Mouse (Mus musculus): ENCODE measurements around the gene Auts2. TPM values are rescaled to one million over a fixed set of nuclear protein-coding genes. Genes with fewer than 3 reads are reported as not detected.

Gene Auts2
- polyA plus RNA-seq, 1 experiment from 2014 or later = 0.03 TPM

DNA sequence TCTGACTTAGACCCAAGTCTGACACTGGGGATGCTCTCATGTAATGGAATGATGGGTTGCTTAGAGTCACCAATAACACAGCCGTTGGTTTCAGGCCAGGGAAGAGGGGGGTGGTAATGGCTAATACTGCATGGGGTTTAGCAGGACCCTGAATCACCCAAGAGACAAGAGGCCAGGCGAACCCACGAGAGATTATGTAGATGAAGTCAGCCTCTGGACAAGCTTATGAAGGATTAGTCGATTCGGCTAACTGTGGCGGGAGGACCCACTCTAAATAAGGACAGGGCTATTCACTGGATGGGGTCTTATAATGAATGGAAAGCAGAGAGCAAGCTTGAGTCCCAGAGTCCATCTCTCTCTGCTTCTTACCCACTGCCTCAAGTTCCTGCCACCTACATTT is 1084.4 kb downstream of the Auts2 start:
- no peak overlapping the region for H3K4me3 ChIP-seq (ENCODE audit: inconsistent target)
- 91% methylated on average over 6 of the region's 6 CpGs for WGBS (ENCODE audit: missing documents)
- no peaks in the 10 kb centered on the region for H3K79me2 ChIP-seq (ENCODE audit: inconsistent target)
- H3K36me3 ChIP-seq (ENCODE audit: inconsistent target) = no peaks in the 10 kb centered on the region
- H3K27ac ChIP-seq = no peak overlapping the region

- H3K79me2 ChIP-seq (ENCODE audit: inconsistent target) = no peaks in the 10 kb centered on the region
- no peak overlapping the region for H3K27ac ChIP-seq
- no peaks in the 10 kb centered on the region for H3K36me3 ChIP-seq (ENCODE audit: inconsistent target)
- WGBS (ENCODE audit: missing documents) = 89% methylated on average over 7 of the region's 7 CpGs
- H3K4me3 ChIP-seq (ENCODE audit: inconsistent target) = no peak overlapping the region
These were observed 1085.1 kb downstream of the Auts2 start for GRCm38 (mm10) chr5:131457999-131458398.

DNA sequence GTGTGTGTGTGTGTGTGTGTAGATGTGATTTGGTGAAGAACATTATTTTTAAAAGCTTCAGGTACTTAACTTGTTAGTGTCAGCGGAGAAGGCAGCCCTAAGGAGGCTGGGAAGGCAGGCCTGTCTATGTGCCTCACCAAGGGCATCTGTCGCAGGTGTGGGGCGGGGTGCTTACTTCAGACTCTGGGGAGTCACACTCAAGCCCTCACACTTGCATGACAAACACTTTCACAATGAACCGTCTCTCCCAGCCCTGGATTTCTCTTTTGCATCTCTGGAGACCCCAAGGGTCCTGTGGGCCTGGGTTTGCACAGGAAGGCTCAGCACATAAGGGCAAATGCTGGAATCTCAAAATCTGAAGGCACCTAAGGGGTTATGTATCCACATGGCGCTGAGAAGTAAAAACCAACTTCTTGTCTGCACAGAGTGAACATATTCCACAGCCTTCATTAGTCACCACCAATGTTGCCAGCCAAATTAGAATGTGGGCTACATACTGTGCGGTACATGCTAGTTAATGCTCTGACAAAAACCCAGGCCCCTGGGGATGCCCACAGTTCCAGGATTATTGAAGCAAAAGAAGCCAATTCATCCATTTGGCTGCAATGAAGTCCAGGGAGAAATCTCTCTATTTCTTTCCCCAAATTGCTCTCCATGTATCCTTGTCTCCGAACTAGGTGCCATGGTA is 1093.8 kb downstream of the Auts2 start:
- no peak overlapping the region for H3K27ac ChIP-seq
- no peaks in the 10 kb centered on the region for H3K79me2 ChIP-seq (ENCODE audit: inconsistent target)
- no peak overlapping the region for H3K4me3 ChIP-seq (ENCODE audit: inconsistent target)
- no peaks in the 10 kb centered on the region for H3K36me3 ChIP-seq (ENCODE audit: inconsistent target)
- WGBS (ENCODE audit: missing documents) = 91% methylated on average over 6 of the region's 7 CpGs

GRCm38 (mm10) chr5:131435239-131435876 is 1107.8 kb downstream of the Auts2 start:
- Histone ChIP-seq H3K79me2 (ENCODE audit: inconsistent target) (no peaks in the 10 kb centered on the region), H3K4me3 (ENCODE audit: inconsistent target) (no peak overlapping the region), H3K27ac (no peak overlapping the region), H3K36me3 (ENCODE audit: inconsistent target) (no peaks in the 10 kb centered on the region)
- WGBS (ENCODE audit: missing documents) = 89% methylated on average over 10 of the region's 10 CpGs

DNA sequence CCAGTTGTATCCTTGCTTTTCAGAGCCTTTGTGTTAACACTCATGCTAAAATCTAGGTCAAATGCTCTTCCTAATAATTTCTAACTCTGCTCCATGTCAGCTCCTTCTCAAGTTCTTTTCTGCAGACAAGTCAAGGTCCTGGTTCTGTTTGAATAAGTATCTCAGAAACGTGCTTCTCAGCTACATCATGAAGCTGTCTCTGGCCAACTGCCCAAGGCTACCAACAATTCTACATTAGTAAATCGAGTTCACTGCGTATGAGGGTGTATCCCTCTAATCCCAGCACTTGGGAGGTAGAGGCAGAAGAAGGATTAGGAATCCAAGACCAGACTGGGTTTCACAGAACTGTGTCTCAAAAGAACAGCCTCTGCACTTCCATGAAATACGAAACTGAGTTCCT is 1109.9 kb downstream of the Auts2 start:
- no peaks in the 10 kb centered on the region for H3K36me3 ChIP-seq (ENCODE audit: inconsistent target)
- H3K79me2 ChIP-seq (ENCODE audit: inconsistent target) = no peaks in the 10 kb centered on the region
- H3K4me3 ChIP-seq (ENCODE audit: inconsistent target) = no peak overlapping the region
- 87% methylated on average over 4 of the region's 4 CpGs for WGBS (ENCODE audit: missing documents)
- H3K27ac ChIP-seq = no peak overlapping the region

DNA sequence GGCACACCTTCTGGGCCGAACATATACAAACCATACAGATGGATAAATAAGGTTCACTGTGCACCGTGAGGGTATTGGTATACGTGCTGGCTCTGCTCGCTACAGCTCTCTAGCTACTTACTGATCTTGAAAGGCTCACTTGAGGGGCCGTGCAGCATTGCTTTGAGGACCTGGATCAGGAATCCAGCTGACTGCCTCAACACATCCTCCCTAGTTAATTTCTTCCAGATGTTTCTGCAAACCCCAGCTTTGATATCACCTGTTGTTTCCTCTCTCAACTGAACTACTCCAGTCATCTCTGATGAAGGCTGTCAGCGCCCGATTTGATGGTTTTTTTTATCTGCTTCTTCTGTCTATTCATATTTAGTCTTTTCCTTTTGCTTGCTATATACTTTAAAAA is 1111.2 kb downstream of the Auts2 start:
- 96% methylated on average over 7 of the region's 7 CpGs for WGBS (ENCODE audit: missing documents)
- Histone ChIP-seq H3K79me2 (ENCODE audit: inconsistent target) (no peaks in the 10 kb centered on the region), H3K27ac (no peak overlapping the region), H3K36me3 (ENCODE audit: inconsistent target) (no peaks in the 10 kb centered on the region), H3K4me3 (ENCODE audit: inconsistent target) (no peak overlapping the region)

DNA sequence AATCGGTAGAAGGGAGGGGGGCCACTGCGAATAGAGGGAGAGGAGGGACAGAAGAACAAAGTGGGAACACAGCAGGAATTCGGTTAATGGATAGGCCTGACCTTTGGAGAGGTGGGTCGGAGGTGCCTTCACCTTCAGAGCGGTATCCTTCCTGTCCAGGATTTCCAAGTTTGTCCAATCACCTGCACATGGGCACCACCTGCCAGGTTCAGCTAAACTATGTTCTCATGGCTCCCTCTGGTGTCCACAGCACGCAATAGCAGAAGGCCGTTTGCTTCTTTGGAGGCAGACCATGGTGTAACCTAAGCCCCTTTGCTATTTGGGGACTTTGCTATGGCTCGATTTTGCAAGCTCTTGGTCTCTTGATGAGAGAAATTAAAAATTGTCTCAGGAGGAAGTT is 1113.0 kb downstream of the Auts2 start:
- H3K27ac ChIP-seq = no peak overlapping the region
- WGBS (ENCODE audit: missing documents) = 33% methylated on average over 8 of the region's 8 CpGs
- no peaks in the 10 kb centered on the region for H3K36me3 ChIP-seq (ENCODE audit: inconsistent target)
- no peak overlapping the region for H3K4me3 ChIP-seq (ENCODE audit: inconsistent target)
- no peaks in the 10 kb centered on the region for H3K79me2 ChIP-seq (ENCODE audit: inconsistent target)

GRCm38 (mm10) chr5:131429563-131429962 is 1113.6 kb downstream of the Auts2 start:
- 55% methylated on average over 6 of the region's 6 CpGs for WGBS (ENCODE audit: missing documents)
- Histone ChIP-seq H3K27ac (no peak overlapping the region), H3K79me2 (ENCODE audit: inconsistent target) (no peaks in the 10 kb centered on the region), H3K36me3 (ENCODE audit: inconsistent target) (no peaks in the 10 kb centered on the region), H3K4me3 (ENCODE audit: inconsistent target) (no peak overlapping the region)

DNA sequence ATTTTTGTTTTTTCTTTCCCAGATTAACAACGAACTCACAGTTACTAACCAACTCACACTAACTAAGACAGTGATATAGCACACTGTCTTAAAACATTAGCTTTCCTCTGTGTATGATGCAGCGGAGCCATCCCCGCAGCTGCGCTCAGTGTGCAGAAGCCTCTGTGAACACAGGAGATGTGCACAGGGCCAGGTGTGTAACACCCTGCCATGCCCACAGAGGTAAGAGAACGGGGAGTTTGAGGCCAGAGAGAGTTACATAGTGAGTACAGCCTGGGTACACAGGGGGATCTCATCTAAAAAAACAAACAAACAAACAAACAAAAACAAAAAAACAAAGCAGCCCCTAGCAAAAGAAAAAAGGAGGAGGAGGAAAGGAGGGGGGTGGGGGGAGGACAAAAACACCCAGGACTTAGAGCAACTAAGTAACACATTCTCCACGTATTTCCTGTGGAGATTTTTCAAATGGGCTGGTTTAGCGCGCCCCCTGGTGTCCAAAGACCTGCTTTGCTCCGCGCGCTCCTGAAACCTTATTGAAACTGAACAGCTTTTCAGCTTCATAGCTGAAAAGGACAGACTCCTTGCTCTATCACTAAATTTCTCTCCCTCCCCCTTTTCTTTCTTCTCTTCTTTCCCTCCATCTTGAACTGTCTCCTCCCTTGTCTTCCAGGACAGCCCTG is 1115.3 kb downstream of the Auts2 start:
- H3K27ac ChIP-seq = no peak overlapping the region
- no peak overlapping the region for H3K4me3 ChIP-seq (ENCODE audit: inconsistent target)
- no peaks in the 10 kb centered on the region for H3K36me3 ChIP-seq (ENCODE audit: inconsistent target)
- WGBS (ENCODE audit: missing documents) = 39% methylated on average over 11 of the region's 11 CpGs
- no peaks in the 10 kb centered on the region for H3K79me2 ChIP-seq (ENCODE audit: inconsistent target)

DNA sequence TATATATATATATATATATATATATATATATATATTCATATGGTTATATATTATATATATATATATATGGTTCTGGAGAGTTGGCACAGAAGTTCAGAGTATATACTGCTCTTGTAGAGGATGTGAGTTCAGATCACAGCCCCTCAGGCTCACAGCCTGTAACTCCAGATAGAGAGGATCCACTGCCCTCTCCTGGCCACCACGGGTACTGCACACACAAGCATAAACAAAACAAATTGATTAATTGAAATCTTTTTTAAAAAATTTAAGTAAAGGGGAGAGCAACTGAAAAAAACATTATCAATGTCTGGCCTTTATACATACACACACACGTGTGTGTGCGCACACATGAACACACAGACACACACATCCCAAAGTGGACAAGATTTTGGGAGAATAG is 1120.4 kb downstream of the Auts2 start:
- H3K4me3 ChIP-seq (ENCODE audit: inconsistent target) = no peak overlapping the region
- no peaks in the 10 kb centered on the region for H3K36me3 ChIP-seq (ENCODE audit: inconsistent target)
- no peaks in the 10 kb centered on the region for H3K79me2 ChIP-seq (ENCODE audit: inconsistent target)
- 68% methylated on average over 3 of the region's 3 CpGs for WGBS (ENCODE audit: missing documents)
- no peak overlapping the region for H3K27ac ChIP-seq

GRCm38 (mm10) chr5:131420406-131420805 is 1122.7 kb downstream of the Auts2 start:
- no peaks in the 10 kb centered on the region for H3K79me2 ChIP-seq (ENCODE audit: inconsistent target)
- H3K27ac ChIP-seq = no peak overlapping the region
- no peaks in the 10 kb centered on the region for H3K36me3 ChIP-seq (ENCODE audit: inconsistent target)
- WGBS (ENCODE audit: missing documents) = 57% methylated on average over 2 of the region's 2 CpGs
- H3K4me3 ChIP-seq (ENCODE audit: inconsistent target) = no peak overlapping the region

DNA sequence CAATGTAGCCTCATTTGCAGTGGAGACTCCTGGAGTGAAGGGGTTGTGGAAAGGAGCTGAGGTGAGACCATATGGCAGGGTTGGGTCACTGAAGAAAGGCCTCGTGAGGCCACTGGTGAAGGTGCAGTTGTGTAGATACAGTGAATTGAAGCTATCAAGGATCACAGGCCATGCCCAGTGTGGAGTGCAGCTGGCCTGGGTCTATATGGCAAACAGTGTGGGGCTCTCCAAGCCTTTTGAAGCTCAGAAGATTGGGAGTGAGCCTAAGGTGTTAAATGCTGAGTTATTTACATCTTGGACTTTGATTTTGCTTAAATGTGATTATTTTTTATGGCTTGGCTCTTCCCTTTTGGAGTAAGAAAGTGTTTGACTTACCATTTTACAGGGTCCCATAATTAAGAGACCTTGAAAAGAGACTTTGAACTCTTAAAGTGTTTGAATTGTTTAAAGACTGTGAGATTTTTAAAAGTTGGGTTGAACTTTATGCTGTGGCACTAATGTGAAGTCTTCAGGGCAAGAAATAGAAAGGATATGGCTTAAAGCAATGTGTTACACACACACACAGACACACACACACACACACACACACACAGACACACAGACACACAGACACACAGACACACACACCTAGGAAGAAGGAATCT is 1127.1 kb downstream of the Auts2 start:
- Histone ChIP-seq H3K36me3 (ENCODE audit: inconsistent target) (no peaks in the 10 kb centered on the region), H3K79me2 (ENCODE audit: inconsistent target) (no peaks in the 10 kb centered on the region), H3K27ac (no peak overlapping the region), H3K4me3 (ENCODE audit: inconsistent target) (no peak overlapping the region)
- 71% methylated on average over 1 of the region's 1 CpGs for WGBS (ENCODE audit: missing documents)

DNA sequence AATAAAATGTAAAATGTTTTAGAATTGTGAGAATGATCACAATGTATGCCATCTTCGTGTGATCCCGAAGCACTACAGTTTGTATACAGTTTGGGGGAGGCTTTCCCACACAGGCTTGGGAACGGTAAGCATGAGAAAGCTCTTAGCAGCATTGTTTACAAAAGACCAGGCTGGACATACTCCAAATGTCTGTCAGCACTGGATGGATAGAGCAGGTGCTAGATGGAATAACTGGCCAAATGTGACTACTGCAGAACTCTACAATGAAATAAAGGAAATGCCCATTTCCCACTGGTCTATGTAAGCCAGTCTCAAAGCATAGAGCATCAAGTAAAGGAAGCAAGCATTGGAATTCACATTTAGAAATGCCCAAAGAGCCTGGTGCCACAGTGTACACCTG is 1144.9 kb downstream of the Auts2 start:
- no peak overlapping the region for H3K27ac ChIP-seq
- no peak overlapping the region for H3K4me3 ChIP-seq (ENCODE audit: inconsistent target)
- H3K36me3 ChIP-seq (ENCODE audit: inconsistent target) = no peaks in the 10 kb centered on the region
- WGBS (ENCODE audit: missing documents) = 74% methylated on average over 3 of the region's 3 CpGs
- no peaks in the 10 kb centered on the region for H3K79me2 ChIP-seq (ENCODE audit: inconsistent target)

- no peak overlapping the region for H3K27ac ChIP-seq
- no peaks in the 10 kb centered on the region for H3K36me3 ChIP-seq (ENCODE audit: inconsistent target)
- H3K79me2 ChIP-seq (ENCODE audit: inconsistent target) = no peaks in the 10 kb centered on the region
- 93% methylated on average over 8 of the region's 8 CpGs for WGBS (ENCODE audit: missing documents)
- H3K4me3 ChIP-seq (ENCODE audit: inconsistent target) = no peak overlapping the region
These were observed 1147.4 kb downstream of the Auts2 start for GRCm38 (mm10) chr5:131395756-131396155.
